Mouse (Mus musculus) urinary bladder, postnatal 10 days (tissue): ENCODE data around the gene Nnmt.

Experiments
- DNase-seq: peaks from one replicate; pipeline ENCODE4 v3.0.0; 2022; ENCODE audit warnings: low spot score

Gene Nnmt

GRCm38 (mm10) chr9:48604939-48605598, at the start of gene Nnmt:
Gene Nnmt (minus strand): TSS chr9:48605153.
- DNase-seq, result no peak

GRCm38 (mm10) chr9:48654730-48655129, 49.8 kb upstream of the Nnmt start:
- no peak for DNase-seq

GRCm38 (mm10) chr9:48653399-48654070, 48.6 kb upstream of the Nnmt start:
- DNase-seq, result no peak

- no peak for DNase-seq
These were observed 47.1 kb upstream of the Nnmt start for GRCm38 (mm10) chr9:48652026-48652425.

- no peak for DNase-seq
These were observed 45.9 kb upstream of the Nnmt start for GRCm38 (mm10) chr9:48650846-48651245.

GRCm38 (mm10) chr9:48649851-48650685, 45.1 kb upstream of the Nnmt start:
- DNase-seq, result no peak

GRCm38 (mm10) chr9:48649098-48649766, 44.3 kb upstream of the Nnmt start:
- no peak for DNase-seq

GRCm38 (mm10) chr9:48648285-48649097, 43.5 kb upstream of the Nnmt start:
- DNase-seq, result no peak

- DNase-seq, result no peak
These were observed 42.8 kb upstream of the Nnmt start for GRCm38 (mm10) chr9:48647648-48648284.

- no peak for DNase-seq
These were observed 42.1 kb upstream of the Nnmt start for GRCm38 (mm10) chr9:48646781-48647647.

- no peak for DNase-seq
These were observed 41.3 kb upstream of the Nnmt start for GRCm38 (mm10) chr9:48646251-48646650.

GRCm38 (mm10) chr9:48645648-48646126, 40.7 kb upstream of the Nnmt start:
- no peak for DNase-seq

- no peak for DNase-seq
These were observed 40.1 kb upstream of the Nnmt start for GRCm38 (mm10) chr9:48644926-48645647.

- DNase-seq, result no peak
These were observed 39.4 kb upstream of the Nnmt start for GRCm38 (mm10) chr9:48644376-48644775.

- no peak for DNase-seq
These were observed 36.7 kb upstream of the Nnmt start for GRCm38 (mm10) chr9:48641636-48642035.

- no peak for DNase-seq
These were observed 35.9 kb upstream of the Nnmt start for GRCm38 (mm10) chr9:48640881-48641280.

- no peak for DNase-seq
These were observed 33.3 kb upstream of the Nnmt start for GRCm38 (mm10) chr9:48638176-48638803.

GRCm38 (mm10) chr9:48637161-48637560, 32.2 kb upstream of the Nnmt start:
- no peak for DNase-seq
